Mouse (Mus musculus) heart, embryonic 13.5 days (tissue): ENCODE measurements around the gene Gm11037. TPM values are rescaled to one million over a fixed set of nuclear protein-coding genes. Genes with fewer than 3 reads are reported as not detected.

ENCODE experiments used
- ATAC-seq: fragments of 200-750 bp; cut with Nextera tagmentation; 2 replicates; pipeline ENCODE4 v1.8.0; 2017; ENCODE audit warnings: moderate TSS enrichment; ENCODE audit not compliant: insufficient number of reproducible peaks, low FRiP score, low TSS enrichment; ENCODE audit errors: extremely low read depth
- H3K27ac ChIP-seq: fragments of 300-500 bp; sonication (generic); replicated peaks from 2 replicates; pipeline ENCODE4 v1.5.1; 2015; ENCODE audit warnings: moderate library complexity, mild to moderate bottlenecking, inconsistent platforms
- H3K27me3 ChIP-seq: fragments of 300-500 bp; sonication (generic); replicated peaks from 2 replicates; pipeline ENCODE4 v1.6.1; 2015; ENCODE audit warnings: mild to moderate bottlenecking, inconsistent platforms
- H3K36me3 ChIP-seq: fragments of 300-500 bp; sonication (generic); 2 replicates; pipeline ENCODE4 v1.6.1; 2015; ENCODE audit warnings: mild to moderate bottlenecking, inconsistent platforms
- H3K4me1 ChIP-seq: fragments of 300-500 bp; sonication (generic); 2 replicates; pipeline ENCODE4 v1.6.1; 2015; ENCODE audit warnings: inconsistent platforms
- H3K4me2 ChIP-seq: fragments of 300-500 bp; sonication (generic); 2 replicates; pipeline ENCODE4 v1.6.1; 2015; ENCODE audit warnings: inconsistent platforms, mild to moderate bottlenecking, moderate library complexity
- H3K4me3 ChIP-seq: fragments of 300-500 bp; sonication (generic); 2 replicates; pipeline ENCODE4 v1.5.1; 2015; ENCODE audit warnings: moderate library complexity, mild to moderate bottlenecking, inconsistent platforms
- H3K9ac ChIP-seq: fragments of 300-500 bp; sonication (generic); 2 replicates; pipeline ENCODE4 v1.6.1; 2015; ENCODE audit warnings: inconsistent platforms, mild to moderate bottlenecking, moderate library complexity
- H3K9me3 ChIP-seq: fragments of 300-500 bp; sonication (generic); 2 replicates; pipeline ENCODE4 v1.6.1; 2016; ENCODE audit warnings: inconsistent platforms
- WGBS: fragments of 180-500 bp; shearing (Covaris S2); methylation state at CpG from one replicate; pipeline ENCODE4 v1.1.7; 2015; ENCODE audit warnings: mixed read lengths; 5-methylcytosine and 5-hydroxymethylcytosine counted together
- polyA plus RNA-seq: library from polyadenylated mRNA; unstranded; fragments of >200 nt; fragmentation: Nextera tagmentation; extraction: Ambion mirVana; gene quantifications from 2 replicates; pipeline ENCODE4 v1.2.1, GENCODE M21; 2015

Gene Gm11037
- not detected in 2 replicates for polyA plus RNA-seq

- Histone ChIP-seq H3K4me2 (no peak within 1 kb of the TSS), H3K27me3 (no peaks in the 10 kb centered on the region), H3K4me3 (no peak within 1 kb of the TSS), H3K9ac (no peak within 1 kb of the TSS; the same call in 1 of the 2 replicates), H3K36me3 (peaks cover 22% of the 10 kb centered on the region), H3K9me3 (no peaks in the 10 kb centered on the region), H3K27ac (peak within 1 kb of the TSS; percentile 84), H3K4me1 (peaks cover 71% of the 10 kb centered on the region)
- no peak for ATAC-seq
- 81% methylated on average over 9 of the region's 9 CpGs for WGBS
Observed at GRCm38 (mm10) chr2:131132930-131133547, at the start of gene Gm11037. Gene Gm11037 (plus strand): TSS chr2:131133497.

- Histone ChIP-seq H3K36me3 (no peaks in the 10 kb centered on the region), H3K4me3 (no peak overlapping the region), H3K27ac (no peak overlapping the region), H3K4me2 (no peak overlapping the region), H3K9ac (no peak overlapping the region), H3K27me3 (peaks cover 10% of the 10 kb centered on the region), H3K9me3 (no peaks in the 10 kb centered on the region), H3K4me1 (no peaks in the 10 kb centered on the region)
- 69% methylated on average over 4 of the region's 4 CpGs for WGBS
- ATAC-seq: no peak
Observed at GRCm38 (mm10) chr2:131084206-131084605, 49.1 kb upstream of the Gm11037 start.

- no peaks in the 10 kb centered on the region for H3K9me3 ChIP-seq
- 80% methylated on average over 11 of the region's 11 CpGs for WGBS
- no peak within 1 kb of the TSS for H3K9ac ChIP-seq
- no peak within 1 kb of the TSS for H3K27ac ChIP-seq
- H3K36me3 ChIP-seq: no peaks in the 10 kb centered on the region
- H3K4me2 ChIP-seq: no peak within 1 kb of the TSS
- no peaks in the 10 kb centered on the region for H3K4me1 ChIP-seq
- ATAC-seq: no peak
- H3K4me3 ChIP-seq: no peak within 1 kb of the TSS
- H3K27me3 ChIP-seq: peaks cover 3% of the 10 kb centered on the region; the same call in 1 of the 2 replicates
Observed at GRCm38 (mm10) chr2:131086667-131087390, 46.5 kb upstream of the Gm11037 start, which contains the start of gene Siglec1. Gene Siglec1 (minus strand): TSS chr2:131086765.

- Histone ChIP-seq H3K9ac (no peak overlapping the region), H3K27me3 (peaks cover 3% of the 10 kb centered on the region; the same call in 1 of the 2 replicates), H3K4me1 (no peaks in the 10 kb centered on the region), H3K36me3 (no peaks in the 10 kb centered on the region), H3K9me3 (no peaks in the 10 kb centered on the region), H3K27ac (no peak overlapping the region), H3K4me2 (no peak overlapping the region), H3K4me3 (no peak overlapping the region)
- 68% methylated on average over 4 of the region's 4 CpGs for WGBS
- ATAC-seq: no peak
Observed at GRCm38 (mm10) chr2:131088581-131088980, 44.7 kb upstream of the Gm11037 start.

GRCm38 (mm10) chr2:131089634-131090033 is 43.7 kb upstream of the Gm11037 start:
- Histone ChIP-seq H3K27me3 (peaks cover 3% of the 10 kb centered on the region; the same call in 1 of the 2 replicates), H3K4me3 (no peak overlapping the region), H3K27ac (no peak overlapping the region), H3K9ac (no peak overlapping the region), H3K4me1 (no peaks in the 10 kb centered on the region), H3K36me3 (no peaks in the 10 kb centered on the region), H3K4me2 (no peak overlapping the region), H3K9me3 (no peaks in the 10 kb centered on the region)
- no peak for ATAC-seq
- WGBS: 80% methylated on average over 1 of the region's 1 CpGs

GRCm38 (mm10) chr2:131090852-131091251 is 42.4 kb upstream of the Gm11037 start:
- H3K27ac ChIP-seq: peak overlapping the region; percentile 15; the same call in 1 of the 2 replicates
- H3K27me3 ChIP-seq: no peaks in the 10 kb centered on the region
- ATAC-seq: no peak
- H3K36me3 ChIP-seq: no peaks in the 10 kb centered on the region
- no peak overlapping the region for H3K9ac ChIP-seq
- no peaks in the 10 kb centered on the region for H3K9me3 ChIP-seq
- whole genome bisulfite sequencing: 64% methylated on average over 3 of the region's 3 CpGs
- no peak overlapping the region for H3K4me2 ChIP-seq
- H3K4me3 ChIP-seq: no peak overlapping the region
- H3K4me1 ChIP-seq: peaks cover 2% of the 10 kb centered on the region; the same call in 1 of the 2 replicates

- Histone ChIP-seq H3K4me3 (no peak overlapping the region), H3K4me1 (peaks cover 17% of the 10 kb centered on the region), H3K9ac (no peak overlapping the region), H3K4me2 (no peak overlapping the region), H3K9me3 (no peaks in the 10 kb centered on the region), H3K27me3 (no peaks in the 10 kb centered on the region), H3K27ac (no peak overlapping the region), H3K36me3 (no peaks in the 10 kb centered on the region)
- no peak for ATAC-seq
- 77% methylated on average over 5 of the region's 5 CpGs for WGBS
Observed at GRCm38 (mm10) chr2:131093577-131093976, 39.7 kb upstream of the Gm11037 start.

- no peaks in the 10 kb centered on the region for H3K36me3 ChIP-seq
- no peaks in the 10 kb centered on the region for H3K9me3 ChIP-seq
- H3K4me1 ChIP-seq: peaks cover 17% of the 10 kb centered on the region
- ATAC-seq: no peak
- no peak overlapping the region for H3K27ac ChIP-seq
- H3K4me3 ChIP-seq: no peak overlapping the region
- H3K4me2 ChIP-seq: no peak overlapping the region
- 0% methylated on average over 1 of the region's 1 CpGs for WGBS
- no peaks in the 10 kb centered on the region for H3K27me3 ChIP-seq
- no peak overlapping the region for H3K9ac ChIP-seq
Observed at GRCm38 (mm10) chr2:131094823-131095222, 38.5 kb upstream of the Gm11037 start.

- Histone ChIP-seq H3K9me3 (no peaks in the 10 kb centered on the region), H3K9ac (peak overlapping the region; percentile 58), H3K36me3 (no peaks in the 10 kb centered on the region), H3K4me3 (0 out of 2 replicates have a peak overlapping the region, but pooled peaks have one; percentile 10), H3K27me3 (no peaks in the 10 kb centered on the region), H3K4me2 (peak overlapping the region; percentile 53), H3K4me1 (peaks cover 17% of the 10 kb centered on the region), H3K27ac (peak overlapping the region; percentile 86)
- ATAC-seq: peak; percentile 72
- 14% methylated on average over 9 of the region's 9 CpGs for WGBS
Observed at GRCm38 (mm10) chr2:131096101-131096795, 37.0 kb upstream of the Gm11037 start.

GRCm38 (mm10) chr2:131097087-131097486 is 36.2 kb upstream of the Gm11037 start:
- no peak overlapping the region for H3K4me2 ChIP-seq
- H3K9ac ChIP-seq: no peak overlapping the region
- H3K9me3 ChIP-seq: no peaks in the 10 kb centered on the region
- no peaks in the 10 kb centered on the region for H3K27me3 ChIP-seq
- 69% methylated on average over 4 of the region's 4 CpGs for WGBS
- peaks cover 17% of the 10 kb centered on the region for H3K4me1 ChIP-seq
- H3K36me3 ChIP-seq: no peaks in the 10 kb centered on the region
- no peak for ATAC-seq
- H3K4me3 ChIP-seq: no peak overlapping the region
- H3K27ac ChIP-seq: peak overlapping the region; percentile 86

GRCm38 (mm10) chr2:131101530-131101929 is 31.8 kb upstream of the Gm11037 start:
- no peak overlapping the region for H3K4me2 ChIP-seq
- ATAC-seq: no peak
- no peak overlapping the region for H3K4me3 ChIP-seq
- H3K36me3 ChIP-seq: no peaks in the 10 kb centered on the region
- H3K4me1 ChIP-seq: peaks cover 20% of the 10 kb centered on the region
- H3K9me3 ChIP-seq: no peaks in the 10 kb centered on the region
- H3K27ac ChIP-seq: no peak overlapping the region
- no peaks in the 10 kb centered on the region for H3K27me3 ChIP-seq
- 47% methylated on average over 3 of the region's 3 CpGs for WGBS
- no peak overlapping the region for H3K9ac ChIP-seq
